Mouse (Mus musculus) layer of hippocampus, adult 18-20 months (tissue): Measurements from ENCODE around the gene Gm6899. TPM values are rescaled to one million over a fixed set of nuclear protein-coding genes. Genes with fewer than 3 reads are reported as not detected.

Experiments used
- DNase-seq, 2 experiments: peaks; one replicate each; pipeline ENCODE4 v3.0.0; 2022; ENCODE audit warnings: low spot score in 2 of 2
- long read RNA-seq: library from polyadenylated mRNA; stranded (forward); transcript quantifications from one replicate; pipeline ENCODE4 v2.0.0, GENCODE M21; 2021
- total RNA-seq, 2 experiments: library from RNA; stranded (reverse); gene quantifications; 2 replicates each; pipeline ENCODE4 v1.2.3; 2021

Gm6899 gene
- total RNA-seq = not detected
- long read RNA-seq = 0 reads

- peak; percentile 19 to 26 for DNase-seq
These were observed at the start of gene Gm6899, which contains the start of gene Vrk2 for GRCm38 (mm10) chr11:26593061-26594059. Gm6899 (plus strand) TSS chr11:26593241. Vrk2 (minus strand) TSS chr11:26593999.

- DNase-seq = no peak
These were observed 41.5 kb upstream of the Gm6899 start for GRCm38 (mm10) chr11:26551551-26551950.

GRCm38 (mm10) chr11:26585409-26586366, 7.4 kb upstream of the Gm6899 start:
- DNase-seq = peak; percentile 16 to 44

- peak; percentile 27 to 72 for DNase-seq
These were observed 6.5 kb upstream of the Gm6899 start for GRCm38 (mm10) chr11:26586367-26587183.

GRCm38 (mm10) chr11:26587184-26587524, 5.9 kb upstream of the Gm6899 start:
- DNase-seq = no peak

- DNase-seq = no peak
These were observed 517 bp upstream of the Gm6899 start for GRCm38 (mm10) chr11:26592395-26593053.

- no peak for DNase-seq
These were observed 1.4 kb downstream of the Gm6899 start for GRCm38 (mm10) chr11:26594487-26594886.

- no peak for DNase-seq
These were observed 3.1 kb downstream of the Gm6899 start for GRCm38 (mm10) chr11:26596186-26596585.

GRCm38 (mm10) chr11:26597145-26597544, 4.1 kb downstream of the Gm6899 start:
- no peak for DNase-seq

GRCm38 (mm10) chr11:26597761-26598160, 4.7 kb downstream of the Gm6899 start:
- no peak for DNase-seq

GRCm38 (mm10) chr11:26598876-26599275, 5.8 kb downstream of the Gm6899 start:
- no peak for DNase-seq

- no peak for DNase-seq
These were observed 7.7 kb downstream of the Gm6899 start for GRCm38 (mm10) chr11:26600692-26601091.

GRCm38 (mm10) chr11:26601571-26602175, 8.6 kb downstream of the Gm6899 start:
- no peak for DNase-seq

GRCm38 (mm10) chr11:26604061-26604655, 11.1 kb downstream of the Gm6899 start:
- DNase-seq = no peak

GRCm38 (mm10) chr11:26608795-26609194, 15.8 kb downstream of the Gm6899 start:
- DNase-seq = peak; percentile 24 to 41

- DNase-seq = no peak
These were observed 25.6 kb downstream of the Gm6899 start for GRCm38 (mm10) chr11:26618475-26619223.

GRCm38 (mm10) chr11:26622727-26623126, 29.7 kb downstream of the Gm6899 start:
- no peak for DNase-seq

- DNase-seq = no peak
These were observed 43.2 kb downstream of the Gm6899 start for GRCm38 (mm10) chr11:26636239-26636638.
